Mouse (Mus musculus): ENCODE results near the gene Cdcp2.
"Not testable (repeated sequence)": the region's sequence is repeated elsewhere in the genome, so short reads cannot be mapped to it uniquely, and the experiment has no call there.

Cdcp2 gene

DNA sequence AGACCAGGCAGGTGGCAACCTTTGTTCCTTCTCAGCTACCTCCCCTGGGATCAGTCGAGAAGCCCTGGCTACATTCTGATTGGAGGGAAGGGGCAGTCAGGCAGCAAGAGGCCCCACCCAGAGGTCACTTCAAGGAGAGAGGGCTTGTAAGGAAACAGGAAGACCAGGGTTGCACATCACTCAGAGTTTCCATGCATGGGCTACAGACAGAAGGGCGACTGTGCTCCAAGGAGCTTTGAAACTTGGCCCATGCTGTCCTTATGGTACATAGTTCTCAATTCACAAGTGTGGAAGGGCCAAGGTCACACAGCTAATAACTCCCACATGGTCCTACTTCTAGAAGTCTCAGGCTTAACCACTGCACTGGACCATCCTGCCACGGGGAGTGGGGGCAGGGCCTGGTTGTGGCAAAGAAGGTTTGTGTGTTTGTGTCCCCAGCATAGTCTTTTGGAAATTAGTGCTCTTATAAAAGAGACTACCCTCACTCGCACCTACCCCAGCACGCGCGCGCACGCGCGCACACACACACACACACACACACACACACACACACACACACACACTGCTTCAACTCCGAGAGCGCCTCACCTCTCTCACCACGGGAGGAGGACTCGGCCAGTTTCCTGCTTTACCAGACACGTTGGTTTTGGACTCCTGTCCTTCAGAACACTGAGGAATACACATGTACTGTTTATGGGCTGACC lies 2.1 kb upstream of the Cdcp2 start:
- no peak for DNase-seq

GRCm38 (mm10) chr4:107096043-107096442 lies 648 bp upstream of the Cdcp2 start:
- no peak for DNase-seq

DNA sequence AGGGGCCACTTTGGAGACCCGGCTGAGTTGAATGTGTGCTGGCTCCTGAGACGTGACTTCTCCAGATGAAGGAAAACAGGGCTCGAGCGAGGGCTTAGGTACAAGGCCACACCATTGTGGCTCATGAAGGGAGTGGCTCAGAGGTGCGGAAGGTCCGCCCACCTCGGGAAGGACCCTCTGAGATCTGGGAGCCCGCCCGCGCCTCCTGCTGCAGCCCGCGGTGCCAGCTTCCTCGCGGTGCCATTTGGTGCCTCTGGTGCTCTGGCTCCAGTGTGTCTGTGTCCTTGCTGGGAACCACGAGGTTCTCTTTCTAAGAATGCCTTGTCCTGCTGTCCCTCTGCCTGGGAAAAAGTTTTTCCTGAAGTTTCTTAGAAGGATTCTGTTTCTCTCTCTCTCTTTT lies 1.2 kb downstream of the Cdcp2 start:
- DNase-seq, result no peak

- DNase-seq, result no peak
Measured at GRCm38 (mm10) chr4:107098375-107098774, 1.7 kb downstream of the Cdcp2 start.

DNA sequence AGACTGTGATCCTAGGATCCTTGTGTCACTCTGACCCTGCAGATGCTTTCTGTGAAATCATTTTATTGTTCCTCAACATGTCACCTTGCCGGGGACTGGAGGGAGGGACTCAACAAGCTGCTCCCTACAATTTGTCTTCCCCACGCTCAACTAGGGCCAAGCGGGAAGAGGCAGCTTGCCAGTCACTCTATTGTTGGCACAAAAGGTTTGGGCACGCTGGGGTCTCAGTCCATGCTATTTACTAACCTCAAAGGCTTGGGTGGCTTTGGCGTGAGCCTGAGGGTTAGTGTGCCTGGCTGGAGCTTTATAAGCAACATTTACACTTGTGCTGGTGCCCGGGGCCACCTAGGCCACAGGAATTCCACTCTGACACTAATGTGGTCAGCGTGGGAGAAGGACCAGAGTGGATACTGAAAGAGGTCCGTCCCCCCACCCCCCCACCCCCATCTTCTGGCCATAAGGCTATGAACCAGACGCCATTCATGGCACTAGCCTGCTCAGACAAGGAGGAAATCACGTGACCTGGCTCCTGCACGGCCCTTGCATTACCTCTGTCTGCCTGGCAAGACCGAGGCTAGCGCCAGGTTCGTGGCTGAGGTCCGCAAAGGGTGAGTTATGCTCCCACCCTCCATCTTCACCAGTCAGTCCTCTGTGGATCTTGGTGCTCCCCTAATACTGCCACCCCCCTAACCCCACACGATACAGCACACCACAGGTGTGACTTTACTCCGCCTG lies 2.3 kb downstream of the Cdcp2 start:
- no peak for DNase-seq

GRCm38 (mm10) chr4:107102220-107102619 lies 5.5 kb downstream of the Cdcp2 start:
- no peak for DNase-seq

DNA sequence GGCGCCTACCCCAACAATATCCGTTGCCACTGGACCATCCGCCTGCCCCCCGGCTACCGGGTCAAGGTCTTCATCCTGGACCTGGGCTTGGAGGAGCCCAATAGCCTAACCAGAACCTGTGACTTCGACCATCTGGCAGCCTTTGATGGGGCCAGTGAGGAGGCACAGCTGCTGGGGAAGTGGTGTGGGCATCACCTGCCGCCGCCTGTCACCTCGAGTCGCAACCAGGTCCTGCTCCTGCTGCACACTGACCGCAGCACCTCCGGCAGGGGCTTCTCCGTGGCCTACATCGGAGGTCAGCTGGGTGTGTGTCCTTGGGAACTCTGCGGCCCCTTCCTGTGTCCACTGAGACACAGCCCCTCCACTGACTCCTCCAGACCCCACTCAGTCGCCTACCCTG lies 10.1 kb downstream of the Cdcp2 start:
- DNase-seq, result no peak

- no peak for DNase-seq
Measured at GRCm38 (mm10) chr4:107108291-107108731, 11.6 kb downstream of the Cdcp2 start.

DNA sequence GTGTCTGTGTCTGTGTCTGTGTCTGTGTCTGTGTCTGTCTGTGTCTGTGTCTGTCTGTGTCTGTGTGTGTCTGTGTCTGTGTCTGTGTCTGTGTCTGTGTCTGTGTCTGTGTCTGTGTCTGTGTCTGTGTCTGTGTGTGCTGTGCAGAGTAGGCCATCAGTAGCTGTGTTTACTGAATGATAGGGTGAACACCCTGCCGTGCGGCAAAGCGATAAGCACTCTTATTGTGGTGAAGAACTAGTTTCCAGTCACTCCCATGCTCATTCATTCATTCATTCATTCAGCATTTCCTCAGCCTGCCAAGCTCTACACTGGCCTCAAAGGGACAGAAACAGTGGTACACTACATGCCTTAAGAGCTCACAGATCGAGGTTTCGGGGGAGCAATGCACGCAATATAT lies 12.5 kb downstream of the Cdcp2 start:
- not testable (repeated sequence) for DNase-seq

DNA sequence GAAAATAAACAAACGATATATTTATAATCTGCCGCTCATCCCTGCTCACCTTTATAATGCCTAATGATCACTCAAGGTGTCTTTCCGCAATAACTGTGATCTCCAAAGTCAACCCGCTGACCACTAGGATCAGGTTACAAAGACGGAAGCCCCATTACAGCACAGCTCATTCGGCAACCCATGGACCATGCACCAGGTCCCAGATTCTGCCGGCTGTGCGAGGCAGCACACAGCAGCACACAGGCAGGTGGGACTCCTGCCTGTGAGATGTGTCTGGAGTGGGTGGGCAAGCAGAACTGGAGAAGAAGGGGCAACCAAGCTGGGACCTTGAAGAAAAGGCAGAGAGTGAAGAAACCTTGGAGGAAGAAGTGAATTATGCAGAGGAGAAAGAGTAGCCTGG lies 17.6 kb downstream of the Cdcp2 start:
- DNase-seq, result no peak

DNA sequence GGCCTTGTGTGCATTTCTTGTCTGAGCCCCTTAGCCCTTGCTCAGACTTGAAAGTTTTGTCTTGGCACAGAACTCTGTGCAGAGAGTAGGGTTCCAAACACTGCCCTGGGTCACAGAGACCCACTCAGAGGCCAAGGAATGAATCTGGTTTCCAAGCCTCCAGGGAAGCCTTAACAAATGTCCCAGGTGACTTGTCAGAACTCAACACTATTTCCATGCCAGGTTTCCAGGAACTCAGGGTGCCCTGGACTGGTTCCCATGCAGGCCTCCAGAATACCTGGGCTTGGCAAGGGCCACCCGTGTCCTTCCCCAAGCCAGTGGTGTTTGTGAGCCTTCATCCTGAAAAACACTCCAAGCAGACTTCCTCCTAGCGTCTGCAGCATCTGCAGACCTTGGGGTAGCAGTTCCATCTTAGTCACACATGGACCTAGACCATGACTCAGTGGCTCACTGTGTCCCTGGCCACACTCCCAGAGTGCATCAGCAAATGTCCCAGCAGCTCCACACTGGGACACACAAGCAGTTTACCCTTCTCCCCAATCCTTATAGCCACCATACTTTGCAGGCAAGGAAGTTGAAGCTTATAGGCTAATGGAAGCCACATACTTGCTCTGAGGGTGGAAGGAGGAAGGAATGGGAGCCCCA lies 21.2 kb downstream of the Cdcp2 start:
- no peak for DNase-seq

DNA sequence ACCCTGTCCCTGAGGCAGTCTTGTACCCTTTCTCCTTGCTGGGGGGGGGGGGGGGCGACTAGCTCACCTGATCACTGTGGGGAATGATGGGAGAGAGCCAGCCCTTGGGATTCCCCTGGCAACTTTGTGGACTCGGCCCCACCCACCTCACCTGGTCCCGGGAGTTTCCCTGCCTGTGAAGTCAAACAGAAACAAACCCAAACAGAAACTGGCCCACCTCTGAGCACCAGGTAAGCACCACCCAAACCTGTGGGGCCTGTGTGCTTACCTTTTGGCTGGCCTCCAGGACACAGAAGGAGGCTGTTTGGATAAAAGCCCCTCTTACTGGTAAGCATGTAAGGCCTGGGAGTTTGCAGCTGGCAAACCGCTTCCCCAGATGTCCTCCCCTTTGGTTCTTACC lies 22.4 kb downstream of the Cdcp2 start:
- no peak for DNase-seq

DNA sequence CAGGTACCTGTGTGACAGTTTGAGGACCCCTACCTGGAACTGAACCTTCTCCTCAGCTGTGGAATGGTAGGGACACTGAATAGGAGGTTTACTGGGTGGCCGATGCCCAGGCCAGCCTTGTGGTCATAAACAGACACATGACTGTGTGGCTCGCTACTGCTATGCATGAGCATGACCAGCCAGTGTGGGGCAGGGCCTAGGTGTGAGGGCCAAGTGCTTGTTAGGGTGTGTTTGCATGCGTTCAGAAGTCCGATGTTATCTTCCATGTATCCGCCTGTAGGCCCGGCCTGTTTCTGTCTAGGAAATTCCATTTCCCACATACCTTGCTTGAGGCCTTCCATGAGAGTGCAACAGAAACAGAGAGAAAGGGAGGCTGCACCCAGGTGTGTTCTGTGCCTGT lies 24.0 kb downstream of the Cdcp2 start:
- no peak for DNase-seq

- DNase-seq, result no peak
Measured at GRCm38 (mm10) chr4:107121165-107121943, 24.7 kb downstream of the Cdcp2 start.

DNA sequence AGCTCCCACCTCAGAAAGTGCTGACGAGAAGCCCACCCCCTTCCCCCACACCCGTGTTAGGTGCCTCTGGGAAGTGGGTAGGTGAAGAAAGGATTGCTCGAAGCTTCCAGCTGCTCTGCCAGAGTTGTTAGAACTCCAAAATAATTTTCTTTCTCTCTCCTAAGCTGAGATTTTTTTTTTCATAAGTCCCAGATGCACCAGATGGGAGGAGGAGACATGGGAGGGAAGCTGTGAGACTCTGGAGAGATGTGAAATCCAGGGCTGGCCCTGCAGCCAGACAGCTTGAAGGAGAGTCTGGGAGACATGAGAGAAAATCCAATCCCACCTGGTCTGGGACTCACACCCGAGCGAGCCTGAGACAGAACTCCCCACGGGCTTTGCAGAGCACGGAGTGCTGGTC lies 27.7 kb downstream of the Cdcp2 start:
- DNase-seq, result no peak

DNA sequence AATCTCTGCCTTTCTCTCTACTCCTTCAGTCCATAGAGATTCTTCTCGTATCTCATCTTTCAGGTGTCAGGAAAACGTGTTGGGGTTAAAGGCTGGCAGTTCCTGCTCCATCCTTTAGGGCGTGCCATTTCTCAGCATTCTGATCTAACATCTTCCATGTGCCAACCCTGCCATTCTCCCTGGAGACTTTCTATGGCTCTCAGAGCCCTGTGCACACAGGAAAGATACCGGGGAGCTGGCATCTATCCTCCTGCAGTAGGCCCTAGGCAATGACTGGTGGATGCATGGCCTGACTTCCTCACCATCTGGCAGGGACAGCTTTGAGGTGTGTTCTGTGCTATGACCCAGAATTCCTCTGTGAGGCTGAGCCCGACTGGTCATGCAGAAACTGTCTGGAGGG lies 28.4 kb downstream of the Cdcp2 start:
- no peak for DNase-seq

DNA sequence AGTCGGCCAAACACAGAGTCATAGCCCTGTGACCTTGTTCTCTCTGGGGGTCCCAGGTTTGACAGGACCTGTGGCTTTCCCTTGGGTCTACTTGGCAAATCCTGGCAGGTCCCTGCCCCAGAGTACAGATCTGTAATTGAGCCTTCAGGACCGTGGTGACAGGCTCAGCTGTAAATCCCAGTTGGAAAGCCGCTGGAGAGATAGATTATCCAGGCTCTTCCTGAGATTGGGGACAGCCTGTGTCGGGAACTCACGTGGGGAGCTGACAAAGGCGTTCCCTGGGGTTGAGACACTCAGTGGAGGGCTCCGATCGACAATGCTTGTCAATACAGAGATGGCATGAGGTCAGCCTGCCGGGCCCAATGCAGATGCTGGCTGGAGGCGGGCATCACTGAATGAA lies 29.7 kb downstream of the Cdcp2 start:
- no peak for DNase-seq

DNA sequence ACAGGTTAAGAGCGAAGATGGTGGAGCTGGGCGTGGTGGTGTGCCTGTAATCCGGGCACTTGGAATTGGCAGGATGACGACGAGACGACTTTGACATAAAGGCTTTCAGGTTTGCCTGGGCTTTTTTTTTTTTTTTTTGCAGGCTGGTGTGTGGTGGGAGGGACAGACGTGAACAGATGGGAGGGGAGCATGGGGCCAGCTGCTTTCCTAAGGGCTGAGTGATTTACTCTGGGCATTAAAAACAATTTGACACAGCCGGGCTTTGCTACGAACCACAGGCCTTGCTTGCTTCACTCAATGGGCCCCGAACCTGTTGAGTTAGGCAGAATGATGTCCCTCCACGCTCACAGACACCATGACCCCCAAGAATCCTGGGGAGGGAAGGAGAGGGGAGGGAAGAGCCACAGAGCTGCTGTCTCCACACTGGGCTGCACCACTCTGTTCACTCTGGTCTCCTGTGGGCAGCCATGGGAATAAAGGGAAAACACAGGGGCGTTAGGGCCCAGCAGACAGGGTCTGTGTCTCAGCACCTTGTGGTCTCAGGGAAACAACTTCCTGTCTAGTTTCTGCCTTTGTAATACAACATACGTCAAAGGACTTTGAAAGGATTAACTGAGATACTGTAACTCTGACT lies 30.3 kb downstream of the Cdcp2 start:
- DNase-seq, result no peak

GRCm38 (mm10) chr4:107127901-107128669 lies 31.4 kb downstream of the Cdcp2 start:
- DNase-seq, result no peak

DNA sequence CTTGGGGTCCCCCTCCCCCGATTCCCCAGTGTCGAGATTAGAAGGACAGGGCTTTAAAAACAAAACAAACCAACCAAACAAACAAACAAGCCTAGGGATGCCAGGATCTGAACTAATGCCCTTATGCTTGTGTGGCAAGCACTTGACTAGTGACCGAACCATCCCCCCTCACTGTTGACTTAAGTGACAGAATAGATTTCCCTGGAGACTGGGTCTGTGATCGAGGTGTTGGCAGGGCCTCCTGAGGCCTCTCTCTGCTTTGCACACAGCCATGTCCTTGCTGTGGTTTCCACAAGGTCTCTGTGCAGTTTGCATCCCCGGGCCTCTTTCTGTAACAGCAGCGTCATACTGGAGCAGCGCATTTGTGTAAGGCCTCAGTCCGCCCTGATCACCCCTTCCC lies 32.7 kb downstream of the Cdcp2 start:
- DNase-seq, result no peak

DNA sequence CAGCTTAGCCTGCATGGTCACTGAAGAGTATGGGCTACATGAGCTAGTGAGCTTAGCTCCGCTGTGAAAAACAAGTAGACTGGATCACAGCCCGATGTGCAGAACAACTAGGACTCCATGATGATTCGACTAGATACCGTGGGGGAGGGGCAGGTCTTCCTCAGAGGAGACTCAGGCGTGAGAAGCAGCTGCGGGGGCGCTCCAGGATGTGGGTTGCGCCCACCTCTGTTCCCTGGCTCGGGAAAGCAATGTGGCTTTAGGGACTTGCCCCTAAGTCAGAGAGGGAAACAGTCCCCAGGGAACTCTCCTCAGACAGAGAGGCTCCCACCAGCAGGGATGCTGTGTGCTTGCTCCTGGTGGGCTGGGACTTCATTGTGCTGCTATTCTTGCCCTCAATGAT lies 33.8 kb downstream of the Cdcp2 start:
- DNase-seq, result no peak

GRCm38 (mm10) chr4:107134891-107135290 lies 38.2 kb downstream of the Cdcp2 start:
- DNase-seq, result no peak

Data from B cell, adult 2 months (primary cell).